Mouse (Mus musculus) ES-E14 (cell line): ENCODE measurements at regions not wholly inside any gene's neighbourhood (a gene's known extent, or its start where the extent isn't known, plus 50 kb on each side); places are given as distances from the start of the nearest gene placed in this dataset.

ENCODE experiments used
- DNase-seq: peaks from one replicate; pipeline ENCODE4 v3.0.0-alpha.2; 2013; ENCODE audit warnings: low read depth, low spot score
- H3K27ac ChIP-seq: 2 replicates; pipeline ENCODE4 v1.5.1; 2012; ENCODE audit warnings: low read depth, mild to moderate bottlenecking, low read length, moderate library complexity, mixed read lengths; ENCODE audit not compliant: poor library complexity, insufficient read depth, severe bottlenecking
- H3K36me3 ChIP-seq: 2 replicates; pipeline ENCODE4 v1.6.1; 2012; ENCODE audit warnings: mild to moderate bottlenecking, low read length, moderate library complexity, mixed read lengths; ENCODE audit not compliant: control insufficient read depth, poor library complexity, insufficient read depth, severe bottlenecking
- H3K4me1 ChIP-seq, 2 experiments: fragments of 150-350 bp in 1 of 2; sonication (generic) in 1 of 2; 2 replicates each; pipeline ENCODE4 v1.6.1; 2012; ENCODE audit warnings: low read length in 2 of 2, mild to moderate bottlenecking in 1 of 2, mixed read lengths in 1 of 2; ENCODE audit not compliant: control insufficient read depth in 2 of 2, insufficient read depth in 2 of 2, poor library complexity in 1 of 2
- H3K4me3 ChIP-seq, 2 experiments: fragments of 150-350 bp in 1 of 2; sonication (generic) in 1 of 2; 2 replicates each; pipeline ENCODE4 v1.5.1; 2012; ENCODE audit warnings: low read length in 2 of 2, low read depth in 1 of 2, mild to moderate bottlenecking in 1 of 2, mixed read lengths in 1 of 2; ENCODE audit not compliant: insufficient read depth in 1 of 2, poor library complexity in 1 of 2, severe bottlenecking in 1 of 2
- H3K9ac ChIP-seq: 2 replicates; pipeline ENCODE4 v1.6.1; 2012; ENCODE audit warnings: low read depth, mild to moderate bottlenecking, low read length, mixed read lengths; ENCODE audit not compliant: poor library complexity, insufficient read depth, severe bottlenecking
- H3K9me3 ChIP-seq: fragments of 150-350 bp; sonication (generic); 2 replicates; pipeline ENCODE4 v1.6.1; 2012; ENCODE audit warnings: low read depth, mild to moderate bottlenecking, low read length; ENCODE audit not compliant: control insufficient read depth, insufficient read depth
- CHD2 ChIP-seq: IDR thresholded peaks from 2 replicates; pipeline ENCODE4 v1.6.1; 2014; ENCODE audit warnings: mild to moderate bottlenecking, low read depth, low read length, inconsistent platforms
- HCFC1 ChIP-seq: IDR thresholded peaks from 2 replicates; pipeline ENCODE4 v1.6.1; 2012; ENCODE audit warnings: low read length, inconsistent platforms, borderline replicate concordance; ENCODE audit not compliant: insufficient read depth
- MAFK ChIP-seq: IDR thresholded peaks from 2 replicates; pipeline ENCODE4 v1.6.1; 2014; ENCODE audit warnings: mild to moderate bottlenecking, low read depth, low read length, inconsistent platforms; ENCODE audit not compliant: insufficient read depth
- ZC3H11A ChIP-seq: IDR thresholded peaks from 2 replicates; pipeline ENCODE4 v1.6.1; 2012; ENCODE audit warnings: low read depth, mild to moderate bottlenecking, inconsistent platforms, low read length, borderline replicate concordance
- ZNF384 ChIP-seq: IDR thresholded peaks from 2 replicates; pipeline ENCODE4 v1.6.1; 2012; ENCODE audit warnings: low read depth, low read length, inconsistent platforms
- in situ Hi-C, 2 experiments: fragments of 600-800 bp; cut with MboI; formaldehyde crosslinking; loops; one replicate each; pipeline ENCODE4 v1.15.1; 2025; ENCODE audit warnings: low sequenced_read_pairs in 2 of 2, inconsistent platforms in 1 of 2; ENCODE audit not compliant: unreplicated experiment in 2 of 2

DNA sequence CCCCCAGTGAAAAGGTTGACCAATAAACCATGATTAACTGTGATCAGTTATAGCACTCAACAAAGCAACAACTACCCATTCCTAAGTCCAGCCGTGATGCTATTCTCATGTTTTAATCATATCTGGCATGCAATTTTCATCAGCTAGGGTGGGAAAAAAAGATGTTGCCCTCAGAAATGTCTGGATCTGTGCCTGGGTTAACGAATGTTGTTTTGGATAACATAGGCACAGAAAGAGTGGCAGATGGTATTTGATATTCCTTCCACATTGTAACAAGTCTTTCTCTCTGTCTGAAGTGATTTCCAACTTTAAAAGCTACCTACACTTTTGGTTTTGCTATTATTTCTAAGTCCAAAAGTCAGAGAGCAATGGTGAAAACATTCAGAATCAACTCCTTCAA is 938.6 kb upstream of the Cdh10 start:
- no peak for DNase-seq
- no peaks in the 10 kb centered on the region for H3K36me3 ChIP-seq
- no peak overlapping the region for H3K27ac ChIP-seq
- no peak overlapping the region for H3K9ac ChIP-seq
- no peak overlapping the region for H3K4me3 ChIP-seq
- H3K4me1 ChIP-seq = no peaks in the 10 kb centered on the region
- in situ Hi-C loops = no loop called here
- H3K9me3 ChIP-seq = no peaks in the 10 kb centered on the region
- no peak for TF ChIP-seq ZC3H11A
- TF ChIP-seq MAFK = no peak
- TF ChIP-seq CHD2 = no peak
- no peak for TF ChIP-seq ZNF384
- no peak for TF ChIP-seq HCFC1

DNA sequence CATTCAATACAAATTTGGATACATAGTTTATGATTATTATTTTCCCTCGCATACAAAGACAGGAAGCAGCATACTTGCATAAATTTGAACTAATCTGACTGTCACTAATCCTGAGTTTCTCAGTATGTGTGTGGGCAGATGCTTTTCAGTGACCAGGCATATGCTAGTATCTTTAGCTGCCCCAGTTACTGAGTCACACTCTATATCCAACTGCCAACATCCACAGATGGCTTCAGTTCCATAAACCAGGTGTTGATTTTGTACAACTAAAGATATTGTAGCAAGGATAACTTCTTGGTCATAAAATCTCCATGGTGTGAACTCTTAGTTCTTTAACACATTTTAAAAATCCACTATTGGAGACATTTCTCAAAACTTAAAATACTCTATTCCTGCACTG is 929.4 kb upstream of the Cdh10 start:
- in situ Hi-C loops = no loop called here
- DNase-seq = no peak
- Histone ChIP-seq H3K9ac (no peak overlapping the region), H3K4me3 (no peak overlapping the region), H3K36me3 (no peaks in the 10 kb centered on the region), H3K4me1 (no peaks in the 10 kb centered on the region; a peak in 1 of 4 replicates), H3K27ac (no peak overlapping the region), H3K9me3 (no peaks in the 10 kb centered on the region)
- TF ChIP-seq ZC3H11A = no peak
- TF ChIP-seq HCFC1 = no peak
- no peak for TF ChIP-seq ZNF384
- no peak for TF ChIP-seq MAFK
- TF ChIP-seq CHD2 = no peak

GRCm38 (mm10) chr15:17900026-17900425 is 918.7 kb upstream of the Cdh10 start:
- Histone ChIP-seq H3K9me3 (no peaks in the 10 kb centered on the region), H3K36me3 (no peaks in the 10 kb centered on the region), H3K27ac (no peak overlapping the region), H3K4me3 (no peak overlapping the region), H3K4me1 (no peaks in the 10 kb centered on the region), H3K9ac (no peak overlapping the region)
- in situ Hi-C loops = no loop called here
- TF ChIP-seq HCFC1 (no peak), MAFK (peak; percentile 73; the same call in 1 of the 2 replicates), CHD2 (no peak), ZC3H11A (no peak), ZNF384 (no peak)
- DNase-seq = no peak

DNA sequence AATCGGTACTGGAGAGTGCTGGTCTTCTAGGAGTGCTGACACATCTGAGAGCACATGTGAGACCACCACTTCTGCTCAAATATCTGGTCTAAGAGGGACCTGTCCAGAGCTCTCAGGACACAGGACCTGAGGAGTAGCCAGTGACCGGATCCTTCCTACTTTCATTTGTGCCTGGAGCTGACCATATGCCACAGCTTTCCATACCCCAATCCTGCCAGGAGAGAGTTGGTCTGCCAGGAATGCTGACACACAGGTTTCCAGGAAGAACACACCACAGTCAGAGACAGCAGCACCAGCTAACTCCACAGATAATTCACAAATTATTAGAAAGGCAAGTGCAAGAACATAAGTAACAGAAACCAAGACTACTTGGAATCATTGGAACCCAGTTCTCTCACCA is 906.5 kb upstream of the Cdh10 start:
- Histone ChIP-seq H3K9me3 (no peaks in the 10 kb centered on the region), H3K36me3 (no peaks in the 10 kb centered on the region), H3K27ac (no peak overlapping the region), H3K4me1 (no peaks in the 10 kb centered on the region), H3K4me3 (no peak overlapping the region), H3K9ac (no peak overlapping the region)
- DNase-seq = no peak
- no peak for TF ChIP-seq ZNF384
- TF ChIP-seq CHD2 = no peak
- TF ChIP-seq HCFC1 = no peak
- TF ChIP-seq MAFK = no peak
- no peak for TF ChIP-seq ZC3H11A
- in situ Hi-C loops = no loop called here

GRCm38 (mm10) chr15:17932573-17932972 is 886.2 kb upstream of the Cdh10 start:
- Histone ChIP-seq H3K9ac (no peak overlapping the region), H3K27ac (no peak overlapping the region), H3K36me3 (no peaks in the 10 kb centered on the region), H3K9me3 (no peaks in the 10 kb centered on the region), H3K4me1 (no peaks in the 10 kb centered on the region), H3K4me3 (no peak overlapping the region)
- DNase-seq = no peak
- TF ChIP-seq CHD2 (no peak), HCFC1 (no peak), ZNF384 (no peak), ZC3H11A (no peak), MAFK (no peak)
- in situ Hi-C loops = no loop called here
